Mouse (Mus musculus): ENCODE results near the gene Gm9964.

DNA sequence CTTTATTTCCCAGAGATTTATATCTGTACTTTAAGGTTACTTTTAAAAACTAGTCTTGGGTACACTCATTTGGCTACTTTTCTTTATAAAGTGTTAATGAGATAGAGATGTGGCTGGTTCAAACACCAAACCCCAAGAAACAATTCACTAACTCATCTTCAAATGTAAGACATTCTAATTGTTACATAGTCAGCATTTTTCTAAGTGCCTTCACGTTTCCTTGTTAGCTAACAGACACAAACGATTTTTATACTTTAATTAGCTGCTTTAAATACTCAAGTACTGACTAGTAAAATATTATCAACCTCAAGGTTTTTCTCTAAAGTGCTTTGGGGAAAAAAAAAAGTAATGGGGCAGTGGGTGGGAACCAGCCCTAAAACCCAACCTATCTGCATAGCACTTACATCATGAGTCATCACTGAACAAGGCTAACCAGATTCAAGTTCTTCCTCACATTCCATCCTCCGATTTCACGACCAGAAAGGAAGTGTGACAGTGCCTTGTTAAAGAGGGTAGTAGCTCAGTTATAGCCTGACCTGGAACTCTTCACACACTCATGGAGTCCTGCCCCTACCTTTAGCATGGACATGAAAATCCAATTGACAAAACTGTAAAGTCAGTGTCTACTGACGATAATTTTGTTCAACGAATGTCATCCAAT is 43.7 kb downstream of the Gm9964 start:
- TF ChIP-seq POLR2A (IDR thresholded peaks at IDR 0.05; ENCODE audit: extremely low read depth, insufficient read depth, low read length) (no peak), CTCF (IDR thresholded peaks at IDR 0.05; ENCODE audit: extremely low read depth, insufficient read depth, low read length) (no peak)

All from cortical plate, adult 2 months (tissue).